In the genomic region with DNA sequence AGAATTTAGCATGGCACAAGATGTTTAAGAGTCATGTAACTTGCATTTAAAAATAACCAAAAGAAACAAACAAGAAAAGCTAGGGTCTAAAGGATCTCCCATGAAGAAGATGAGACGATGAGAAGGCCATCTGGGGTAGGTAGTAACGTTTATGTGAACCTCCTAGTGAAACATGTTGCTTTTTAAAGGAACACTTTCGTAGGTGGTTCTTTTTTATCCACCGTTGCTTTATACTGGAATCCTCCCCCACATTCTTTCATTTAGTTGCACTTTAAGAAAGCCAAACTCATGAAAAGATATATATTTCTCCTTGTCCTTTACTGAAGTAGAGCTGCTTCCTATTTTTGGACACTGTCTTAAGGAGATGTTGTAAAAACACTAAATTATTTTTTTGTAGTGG, we compare ENCODE assay signal across 24 mouse cellular contexts. TPM values are rescaled to one million over a fixed set of nuclear protein-coding genes. Genes with fewer than 3 reads are reported as not detected.
DNase-seq lines count a peak whose midpoint lies in the region; ATAC-seq and TF ChIP-seq lines count a peak whose summit lies in the region.
"Had no signal": no experiment of that assay in that cellular context is flagged by ENCODE, and none has a peak within 500 bp of the region (broad histone marks: within the 10 kb centered on the region; RNA-seq: fewer than 3 reads in every experiment).

No protein-coding gene starts in this region.

- H3K4me1 ChIP-seq in lung, postnatal 0 days (ENCODE audit: insufficient read depth, low read depth, low read length), result no peaks in the 10 kb centered on the region
- H3K4me1 ChIP-seq in forebrain, postnatal 0 days (ENCODE audit: insufficient read depth), result no peaks in the 10 kb centered on the region

- no peak for DNase-seq in frontal cortex, postnatal 25 days (ENCODE audit: low spot score in 2 of 2)
- DNase-seq in left cerebral cortex, adult 9 months (ENCODE audit: low spot score in 2 of 2), result peak; percentile 20 to 25
- no peak for DNase-seq in left cerebral cortex, postnatal 10 days (ENCODE audit: extremely low spot score in 1 of 2, low spot score in 2 of 2)
- peak; percentile 76 for DNase-seq in brain, adult 2 months (ENCODE audit: low read depth, low spot score)
- peak; percentile 82 for DNase-seq in telencephalon, adult 2 months (ENCODE audit: low read depth, low spot score)
- no peak for DNase-seq in lung, postnatal 0 days (ENCODE audit: low spot score)
- DNase-seq in forebrain, postnatal 0 days, result no peak
- DNase-seq: adrenal gland, adult 2 months; adrenal gland, adult 8-10 months; adrenal gland, postnatal 10 days; adrenal gland, postnatal 14 days; adrenal gland, postnatal 25 days; adrenal gland, postnatal 36 days; B cell, adult 2 months; cerebellum, adult 11 months; cerebellum, adult 11-12 months; cerebellum, adult 18-20 months had no signal

- no peak overlapping the region for H3K4me2 ChIP-seq in lung, postnatal 0 days (replicated peaks; ENCODE audit: low read depth, low read length)
- H3K4me2 ChIP-seq in forebrain, postnatal 0 days (ENCODE audit: low read depth), result no peak overlapping the region

- no peak overlapping the region for H3K9ac ChIP-seq in lung, postnatal 0 days (replicated peaks; ENCODE audit: low read depth)
- H3K9ac ChIP-seq in forebrain, postnatal 0 days, result no peak overlapping the region

- no peak overlapping the region for H3K4me3 ChIP-seq in lung, postnatal 0 days (ENCODE audit: low read depth, low read length)
- no peak overlapping the region for H3K4me3 ChIP-seq in forebrain, postnatal 0 days (ENCODE audit: low read depth, low read length)

- H3K27ac ChIP-seq in lung, postnatal 0 days (ENCODE audit: low read length), result no peak overlapping the region
- no peak overlapping the region for H3K27ac ChIP-seq in forebrain, postnatal 0 days (ENCODE audit: low read depth, low read length)

- no peak for TF ChIP-seq EP300 in lung, postnatal 0 days (IDR thresholded peaks at IDR 0.05)

- WGBS in lung, postnatal 0 days, result 82% methylated on average over 4 of the region's 4 CpGs
- 69% methylated on average over 4 of the region's 4 CpGs for WGBS in forebrain, postnatal 0 days

- intact Hi-C loops in left cerebral cortex, postnatal 10 days (cut with DNase I), result no loop called here

- no peak for TF ChIP-seq CTCF in lung, postnatal 0 days (IDR thresholded peaks at IDR 0.05)
- no peak for TF ChIP-seq CTCF in forebrain, postnatal 0 days (IDR thresholded peaks at IDR 0.05; ENCODE audit: low read depth)

- no peaks in the 10 kb centered on the region for H3K36me3 ChIP-seq in lung, postnatal 0 days (ENCODE audit: insufficient read depth, low read length)
- no peaks in the 10 kb centered on the region for H3K36me3 ChIP-seq in forebrain, postnatal 0 days (ENCODE audit: insufficient read depth)
- H3K36me3 ChIP-seq: G1E had no signal

- no peaks in the 10 kb centered on the region for H3K27me3 ChIP-seq in lung, postnatal 0 days (replicated peaks; ENCODE audit: insufficient read depth, low read length)
- no peaks in the 10 kb centered on the region for H3K27me3 ChIP-seq in forebrain, postnatal 0 days (ENCODE audit: insufficient read depth, low read length)
- H3K27me3 ChIP-seq: CH12.LX had no signal

- ATAC-seq in frontal cortex, adult (ENCODE audit: low TSS enrichment), result peak; percentile 91
- no peak for ATAC-seq in lung, postnatal 0 days
- ATAC-seq in forebrain, postnatal 0 days, result no peak
- ATAC-seq: activated CD4-positive, CD25-positive, alpha-beta regulatory T cell, adult 4 months; CD4-positive, CD25-positive, alpha-beta regulatory T cell, adult 4 months; Patski had no signal

- no peaks in the 10 kb centered on the region for H3K9me3 ChIP-seq in lung, postnatal 0 days (ENCODE audit: low read length)
- no peaks in the 10 kb centered on the region for H3K9me3 ChIP-seq in forebrain, postnatal 0 days (ENCODE audit: low read length)

RNA-seq across cellular contexts. Expression of a gene that starts 34.7 kb away (rescaled TPM):
- 1 to 10 TPM; 7.6 to 7.9 TPM for total RNA-seq in left cerebral cortex, postnatal 10 days (2021)
- 2.2 and 2.4 TPM in 2 replicates for polyA plus RNA-seq in lung, postnatal 0 days (2015; fragmentation: Nextera tagmentation; extraction: Ambion mirVana)
- 10.1 and 11.7 TPM in 2 replicates for total RNA-seq in forebrain, postnatal 0 days (2014; rRNA removed)
- polyA plus RNA-seq in forebrain, postnatal 0 days (2015; fragmentation: Nextera tagmentation; extraction: Ambion mirVana), result 0.53 and 0.97 TPM in 2 replicates
- total RNA-seq: MEL had no signal
- polyA plus RNA-seq: CD4-positive, CD25-positive, alpha-beta regulatory T cell, adult 4 months; G1E had no signal

Comparison
In these comparisons a context has a peak if more than half of its experiments do, and no peak if none do; other contexts are left out.
1. DNase-seq: peak in left cerebral cortex, adult 9 months (2 of 2), brain, adult 2 months (single experiment) and telencephalon, adult 2 months (single experiment); none in frontal cortex, postnatal 25 days (0 of 2), left cerebral cortex, postnatal 10 days (0 of 2), lung, postnatal 0 days (single experiment) and forebrain, postnatal 0 days (single experiment).